Mouse (Mus musculus) limb, embryonic 11.5 days (tissue): Measurements from ENCODE around the gene Cyp2w1. TPM values are rescaled to one million over a fixed set of nuclear protein-coding genes. Genes with fewer than 3 reads are reported as not detected.

ENCODE experiments used
- ATAC-seq: fragments of 200-750 bp; cut with Nextera tagmentation; 2 replicates; pipeline ENCODE4 v1.8.0; 2017; ENCODE audit warnings: low read depth; ENCODE audit not compliant: insufficient number of reproducible peaks, low FRiP score, low TSS enrichment
- DNase-seq: peaks from one replicate; pipeline ENCODE4 v3.0.0-alpha.2; 2015; ENCODE audit warnings: low spot score
- H3K27ac ChIP-seq: fragments of 300-500 bp; sonication (generic); replicated peaks from 2 replicates; pipeline ENCODE4 v1.5.1; 2014; ENCODE audit warnings: low read depth, mild to moderate bottlenecking, low read length
- H3K27me3 ChIP-seq: fragments of 300-500 bp; sonication (generic); 2 replicates; pipeline ENCODE4 v1.6.1; 2014; ENCODE audit warnings: mild to moderate bottlenecking, low read length, mixed read lengths; ENCODE audit not compliant: control insufficient read depth, insufficient read depth
- H3K36me3 ChIP-seq: fragments of 300-500 bp; sonication (generic); 2 replicates; pipeline ENCODE4 v1.6.1; 2014; ENCODE audit warnings: mild to moderate bottlenecking, low read length, moderate library complexity, mixed read lengths; ENCODE audit not compliant: control insufficient read depth, insufficient read depth
- H3K4me1 ChIP-seq: fragments of 300-500 bp; sonication (generic); 2 replicates; pipeline ENCODE4 v1.6.1; 2014; ENCODE audit warnings: low read length, mixed read lengths; ENCODE audit not compliant: control insufficient read depth, insufficient read depth
- H3K4me2 ChIP-seq: fragments of 300-500 bp; sonication (generic); 2 replicates; pipeline ENCODE4 v1.6.1; 2014; ENCODE audit warnings: low read depth, mild to moderate bottlenecking, moderate library complexity; ENCODE audit not compliant: severe bottlenecking
- H3K4me3 ChIP-seq: fragments of 300-500 bp; sonication (generic); 2 replicates; pipeline ENCODE4 v1.5.1; 2014; ENCODE audit warnings: low read depth, low read length
- H3K9ac ChIP-seq: fragments of 300-500 bp; sonication (generic); 2 replicates; pipeline ENCODE4 v1.6.1; 2014; ENCODE audit warnings: mild to moderate bottlenecking, low read length
- H3K9me3 ChIP-seq: fragments of 300-500 bp; sonication (generic); 2 replicates; pipeline ENCODE4 v1.6.1; 2016; ENCODE audit warnings: low read length; ENCODE audit not compliant: control insufficient read depth
- whole genome bisulfite sequencing: fragments of 180-500 bp; shearing (Covaris S2); extraction: QIAGEN DNeasy Blood & Tissue Kit; methylation state at CpG from one replicate; pipeline ENCODE4 v1.1.7; 2014; 5-methylcytosine and 5-hydroxymethylcytosine counted together
- polyA plus RNA-seq: library from polyadenylated mRNA; unstranded; fragments of >200 nt; fragmentation: Nextera tagmentation; extraction: Ambion mirVana; gene quantifications from 2 replicates; pipeline ENCODE4 v1.2.1, GENCODE M21; 2014

The Cyp2w1 gene
- polyA plus RNA-seq, 1 experiment from 2014 or later, result not detected

- 68% methylated on average over 21 of the region's 21 CpGs for WGBS
- ATAC-seq (no peak), DNase-seq (no peak)
- Histone ChIP-seq H3K4me3 (no peak overlapping the region), H3K9me3 (no peaks in the 10 kb centered on the region), H3K9ac (no peak overlapping the region), H3K4me2 (no peak overlapping the region), H3K27me3 (peaks cover 2% of the 10 kb centered on the region; the same call in 1 of the 2 replicates), H3K36me3 (no peaks in the 10 kb centered on the region), H3K27ac (no peak overlapping the region), H3K4me1 (no peaks in the 10 kb centered on the region)
Observed at GRCm38 (mm10) chr5:139317751-139318504, 34.5 kb upstream of the Cyp2w1 start.

GRCm38 (mm10) chr5:139320424-139320823 is 32.0 kb upstream of the Cyp2w1 start:
- Histone ChIP-seq H3K27ac (no peak overlapping the region), H3K36me3 (no peaks in the 10 kb centered on the region), H3K9ac (no peak overlapping the region), H3K4me2 (no peak overlapping the region), H3K4me3 (no peak overlapping the region), H3K9me3 (no peaks in the 10 kb centered on the region), H3K27me3 (peaks cover 25% of the 10 kb centered on the region), H3K4me1 (peaks cover 6% of the 10 kb centered on the region; the same call in 1 of the 2 replicates)
- no peak for DNase-seq
- WGBS, result 75% methylated on average over 7 of the region's 7 CpGs
- ATAC-seq, result no peak

- H3K4me1 ChIP-seq, result peaks cover 6% of the 10 kb centered on the region; the same call in 1 of the 2 replicates
- no peak overlapping the region for H3K4me3 ChIP-seq
- H3K4me2 ChIP-seq, result no peak overlapping the region
- H3K36me3 ChIP-seq, result no peaks in the 10 kb centered on the region
- no peaks in the 10 kb centered on the region for H3K9me3 ChIP-seq
- ATAC-seq (no peak), DNase-seq (no peak)
- peaks cover 34% of the 10 kb centered on the region for H3K27me3 ChIP-seq
- no peak overlapping the region for H3K9ac ChIP-seq
- 79% methylated on average over 6 of the region's 6 CpGs for WGBS
- no peak overlapping the region for H3K27ac ChIP-seq
Observed at GRCm38 (mm10) chr5:139321331-139321730, 31.1 kb upstream of the Cyp2w1 start.

- ATAC-seq (no peak), DNase-seq (no peak)
- Histone ChIP-seq H3K4me2 (no peak overlapping the region), H3K36me3 (no peaks in the 10 kb centered on the region), H3K9ac (no peak overlapping the region), H3K27me3 (peaks cover 38% of the 10 kb centered on the region), H3K9me3 (no peaks in the 10 kb centered on the region), H3K4me1 (peaks cover 6% of the 10 kb centered on the region; the same call in 1 of the 2 replicates), H3K27ac (no peak overlapping the region), H3K4me3 (no peak overlapping the region)
- WGBS, result 81% methylated on average over 9 of the region's 9 CpGs
Observed at GRCm38 (mm10) chr5:139323260-139323924, 29.0 kb upstream of the Cyp2w1 start.

GRCm38 (mm10) chr5:139324045-139324491 is 28.3 kb upstream of the Cyp2w1 start:
- H3K4me1 ChIP-seq, result peaks cover 6% of the 10 kb centered on the region; the same call in 1 of the 2 replicates
- no peaks in the 10 kb centered on the region for H3K36me3 ChIP-seq
- ATAC-seq (no peak), DNase-seq (no peak)
- no peak overlapping the region for H3K4me2 ChIP-seq
- H3K9ac ChIP-seq, result no peak overlapping the region
- H3K4me3 ChIP-seq, result no peak overlapping the region
- H3K9me3 ChIP-seq, result no peaks in the 10 kb centered on the region
- no peak overlapping the region for H3K27ac ChIP-seq
- H3K27me3 ChIP-seq, result peaks cover 38% of the 10 kb centered on the region
- WGBS, result 72% methylated on average over 5 of the region's 5 CpGs

GRCm38 (mm10) chr5:139324691-139325394 is 27.6 kb upstream of the Cyp2w1 start:
- Histone ChIP-seq H3K4me3 (peak overlapping the region; percentile 44), H3K4me2 (peak overlapping the region; percentile 97), H3K27ac (no peak overlapping the region), H3K27me3 (peaks cover 38% of the 10 kb centered on the region), H3K9me3 (no peaks in the 10 kb centered on the region), H3K36me3 (no peaks in the 10 kb centered on the region), H3K9ac (peak overlapping the region; percentile 49; the same call in 1 of the 2 replicates), H3K4me1 (peaks cover 6% of the 10 kb centered on the region; the same call in 1 of the 2 replicates)
- ATAC-seq (peak; percentile 12), DNase-seq (no peak)
- WGBS, result 3% methylated on average over 38 of the region's 62 CpGs

GRCm38 (mm10) chr5:139325395-139325966 is 26.9 kb upstream of the Cyp2w1 start, which contains the start of gene Adap1:
Gene Adap1 (minus strand): TSS chr5:139325622.
- WGBS, result 3% methylated on average over 61 of the region's 61 CpGs
- H3K27me3 ChIP-seq, result peaks cover 38% of the 10 kb centered on the region
- H3K4me3 ChIP-seq, result peak within 1 kb of the TSS; percentile 44
- peaks cover 6% of the 10 kb centered on the region; the same call in 1 of the 2 replicates for H3K4me1 ChIP-seq
- H3K9me3 ChIP-seq, result no peaks in the 10 kb centered on the region
- H3K9ac ChIP-seq, result peak within 1 kb of the TSS; percentile 49; the same call in 1 of the 2 replicates
- no peaks in the 10 kb centered on the region for H3K36me3 ChIP-seq
- H3K27ac ChIP-seq, result no peak within 1 kb of the TSS
- ATAC-seq (peak; percentile 51), DNase-seq (peak; percentile 56)
- H3K4me2 ChIP-seq, result peak within 1 kb of the TSS; percentile 97
